Mouse (Mus musculus): ENCODE results near the gene Slco1a5.
"Not testable (repeated sequence)": the region's sequence is repeated elsewhere in the genome, so short reads cannot be mapped to it uniquely, and the experiment has no call there.

Slco1a5 gene

DNA sequence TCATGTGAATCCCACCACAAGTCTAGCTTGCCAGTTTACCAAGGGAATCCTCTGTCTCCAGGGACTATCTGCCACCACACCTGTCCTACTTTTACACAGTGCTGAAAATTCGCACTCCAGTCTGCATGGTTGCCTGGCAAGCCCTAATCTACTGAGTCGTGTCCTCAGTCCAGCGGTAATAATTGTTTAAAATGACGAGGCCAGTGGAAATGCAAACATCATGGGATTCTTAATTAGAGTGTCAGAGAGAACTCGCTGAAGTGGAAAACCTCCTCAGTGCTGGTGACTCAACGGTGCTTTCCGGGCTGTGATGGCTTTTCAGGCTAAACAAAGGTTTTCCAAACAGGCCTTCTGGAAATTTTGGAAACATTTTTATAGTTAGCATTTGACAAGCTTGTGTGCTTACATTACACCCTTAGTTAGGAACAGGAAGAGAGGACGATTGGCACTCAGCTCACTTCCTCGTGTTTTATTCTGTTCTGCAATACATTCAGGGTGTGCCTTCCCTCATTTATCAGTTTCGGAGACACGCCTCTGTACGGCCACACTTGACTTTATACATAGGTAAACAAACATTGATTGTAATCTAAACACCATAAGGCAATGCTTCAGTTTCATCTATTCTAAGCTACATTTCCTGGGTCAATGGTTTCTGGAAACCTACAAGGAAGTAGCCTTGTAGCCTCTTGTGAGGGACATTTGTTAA, 33.2 kb downstream of the Slco1a5 start:
- no peak for DNase-seq

DNA sequence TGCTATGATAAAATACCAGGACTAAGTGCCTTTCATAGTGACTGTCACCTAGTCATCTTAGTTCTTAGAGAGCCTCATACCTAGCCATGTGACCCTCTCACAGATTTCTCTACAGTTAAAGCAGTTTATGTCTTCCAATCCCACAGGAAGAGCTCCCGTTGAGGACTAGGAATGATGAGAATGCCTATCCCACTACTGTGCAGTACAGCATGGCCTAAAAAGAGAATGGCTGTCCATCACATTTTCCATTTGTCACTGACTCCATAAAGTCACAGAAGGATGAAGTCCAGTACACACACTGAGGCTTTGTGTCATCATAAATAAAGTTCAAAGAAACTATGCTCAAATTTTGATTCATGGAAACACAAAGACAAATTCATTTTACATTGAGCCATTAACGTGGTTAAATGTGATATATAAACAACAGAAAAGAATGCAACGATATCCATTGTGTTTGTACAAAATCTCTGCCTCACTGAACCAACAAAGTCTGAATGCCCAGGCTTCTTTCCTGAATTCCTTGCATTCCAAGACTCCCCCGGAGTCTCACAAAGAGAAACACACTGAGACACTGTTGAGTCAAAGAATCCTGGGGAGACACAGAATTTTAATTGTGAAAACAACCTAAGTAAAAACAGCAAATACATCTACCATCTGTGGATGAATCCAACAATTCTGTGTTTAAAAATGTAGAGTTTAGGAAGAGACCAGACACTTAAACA, 46.9 kb downstream of the Slco1a5 start:
- DNase-seq, result no peak

DNA sequence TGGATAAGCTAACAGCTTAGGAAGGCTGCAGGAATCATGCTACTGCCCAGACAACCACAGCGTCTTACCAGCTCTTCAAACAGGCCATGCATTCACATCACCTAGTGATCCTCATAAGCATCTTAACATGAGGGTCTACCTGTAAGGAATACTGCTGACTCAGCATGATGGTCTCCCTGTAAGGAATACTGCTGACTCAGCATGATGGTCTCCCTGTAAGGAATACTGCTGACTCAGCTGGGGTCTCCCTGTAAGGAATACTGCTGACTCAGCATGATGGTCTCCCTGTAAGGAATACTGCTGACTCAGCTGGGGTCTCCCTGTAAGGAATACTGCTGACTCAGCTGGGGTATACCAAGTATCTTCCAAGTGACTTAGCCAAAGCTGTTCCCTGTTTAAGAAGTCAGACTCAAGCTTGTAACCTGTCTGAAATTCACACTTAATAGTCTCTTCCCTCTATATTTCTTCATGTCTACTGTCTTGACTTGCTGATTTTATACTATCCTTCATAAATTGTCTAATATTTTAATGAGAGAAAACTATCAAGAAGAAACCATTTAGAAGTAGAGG, 72.0 kb downstream of the Slco1a5 start:
- DNase-seq, result not testable (repeated sequence)

DNA sequence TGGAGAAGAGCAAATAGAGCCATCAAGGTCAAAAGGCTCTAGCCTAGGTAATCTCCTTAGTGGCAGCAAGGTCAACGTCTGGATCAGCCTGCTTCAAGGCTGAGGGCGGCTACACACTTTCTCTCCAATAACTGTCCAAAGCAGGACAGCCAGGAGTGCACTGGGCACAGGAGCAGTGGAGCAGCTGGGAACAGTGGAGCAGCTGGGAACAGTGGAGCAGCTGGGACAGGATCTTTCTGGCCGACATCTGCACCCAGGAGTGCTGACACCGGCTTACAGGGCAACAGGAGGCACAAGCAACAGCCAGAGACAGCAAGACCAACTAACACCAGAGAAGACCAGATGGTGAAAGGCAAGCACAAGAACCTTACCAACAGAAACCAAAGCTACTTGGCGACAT, 77.7 kb downstream of the Slco1a5 start:
- DNase-seq, result no peak

DNA sequence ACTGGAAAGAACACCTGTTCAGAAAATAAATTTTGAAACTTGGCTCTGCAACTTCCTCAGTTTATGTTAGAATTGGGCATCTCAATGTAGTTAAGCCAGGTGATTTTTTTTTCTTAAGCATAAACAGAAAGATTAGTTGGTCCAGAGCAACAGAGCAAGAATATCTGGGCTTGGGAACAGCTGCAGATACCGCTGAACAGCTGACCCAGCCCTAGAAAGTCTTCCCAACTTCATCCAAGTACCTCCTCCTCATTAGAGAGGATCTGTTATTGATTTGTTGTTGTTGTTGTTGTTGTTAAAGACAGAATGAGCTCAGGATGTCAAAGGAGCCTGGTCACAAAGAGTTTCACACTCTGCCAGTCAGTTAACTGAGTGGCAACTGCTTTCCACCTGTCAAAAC, 83.3 kb downstream of the Slco1a5 start:
- no peak for DNase-seq

DNA sequence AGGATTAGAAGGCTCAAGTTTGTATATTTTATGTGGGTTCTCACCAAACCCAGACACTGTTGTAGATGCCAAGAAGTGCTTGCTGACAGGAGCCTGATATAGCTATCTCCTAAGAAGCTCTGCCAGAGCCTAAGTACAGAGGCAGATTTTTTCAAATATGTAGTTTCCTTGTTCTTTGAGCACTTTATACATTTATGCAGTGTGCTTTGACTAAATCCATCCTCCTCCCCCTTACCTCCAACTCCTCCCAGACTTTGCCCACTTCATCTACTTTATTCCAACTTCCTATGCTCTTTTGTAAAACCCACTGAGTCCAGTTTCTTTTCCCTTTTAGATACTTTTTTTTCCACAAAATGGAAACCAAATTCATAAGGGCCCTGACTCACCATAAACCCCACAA, 102.6 kb downstream of the Slco1a5 start:
- DNase-seq, result no peak

DNA sequence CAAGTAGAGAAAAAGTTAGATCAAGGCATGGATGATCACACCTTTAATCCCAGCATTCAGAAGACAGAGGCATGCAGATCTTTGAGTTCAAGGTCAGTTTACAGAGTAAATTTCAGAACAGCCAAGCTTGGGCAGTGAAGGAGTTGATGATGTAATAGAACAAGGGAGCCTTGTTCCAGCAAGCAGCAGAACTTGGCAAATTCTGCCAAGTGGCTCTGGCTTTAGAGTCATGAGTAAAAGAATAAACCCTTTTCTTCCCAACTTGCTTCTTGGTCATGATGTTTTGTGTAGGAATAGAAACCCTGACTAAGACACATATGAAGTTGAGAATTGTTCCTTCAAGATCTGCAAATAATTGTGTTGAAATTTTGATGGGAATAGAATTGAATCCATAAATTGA, 111.0 kb downstream of the Slco1a5 start:
- no peak for DNase-seq

DNA sequence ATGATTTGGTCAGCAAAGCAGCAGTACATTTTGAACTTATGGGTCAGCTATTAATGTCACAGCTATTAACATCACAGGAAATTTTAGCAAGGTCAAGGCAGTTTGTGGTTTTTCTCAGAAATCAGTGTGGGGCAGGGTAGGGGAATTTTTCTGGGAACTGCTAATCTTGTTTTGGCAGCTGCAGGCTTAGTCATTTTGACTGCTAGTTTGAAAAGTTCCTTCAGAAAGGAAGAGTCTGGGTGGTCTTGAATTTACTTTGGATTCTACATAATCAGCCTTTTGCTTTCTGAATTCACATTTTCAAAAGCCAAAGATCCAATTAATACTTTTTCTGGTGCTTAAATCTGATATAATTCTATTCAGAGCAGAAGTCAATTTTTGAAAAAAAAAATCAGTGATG, 113.0 kb downstream of the Slco1a5 start:
- no peak for DNase-seq

DNA sequence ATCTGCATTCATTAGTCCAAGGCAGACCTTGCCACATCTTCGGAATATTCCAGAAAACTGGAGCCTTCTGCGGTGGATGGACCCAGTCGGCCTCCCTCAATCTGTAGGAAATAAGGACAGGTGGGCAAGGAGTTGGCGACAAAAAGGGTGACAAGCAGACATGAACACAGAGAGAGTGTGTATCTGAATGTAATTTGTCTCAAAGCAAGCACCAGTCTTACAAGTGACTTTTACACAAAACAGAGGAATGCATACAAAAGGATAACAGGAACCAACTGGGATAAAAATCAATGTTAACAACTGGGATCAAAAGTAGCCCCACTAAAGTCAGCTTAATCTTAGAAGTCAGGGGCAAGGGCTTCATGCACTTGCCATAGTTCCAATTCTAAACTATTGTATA, 114.4 kb downstream of the Slco1a5 start, which contains the start of gene Slco1a6:
Gene Slco1a6 (minus strand): TSS at position 101 of the 400 bp plus-strand sequence.
- no peak for DNase-seq

DNA sequence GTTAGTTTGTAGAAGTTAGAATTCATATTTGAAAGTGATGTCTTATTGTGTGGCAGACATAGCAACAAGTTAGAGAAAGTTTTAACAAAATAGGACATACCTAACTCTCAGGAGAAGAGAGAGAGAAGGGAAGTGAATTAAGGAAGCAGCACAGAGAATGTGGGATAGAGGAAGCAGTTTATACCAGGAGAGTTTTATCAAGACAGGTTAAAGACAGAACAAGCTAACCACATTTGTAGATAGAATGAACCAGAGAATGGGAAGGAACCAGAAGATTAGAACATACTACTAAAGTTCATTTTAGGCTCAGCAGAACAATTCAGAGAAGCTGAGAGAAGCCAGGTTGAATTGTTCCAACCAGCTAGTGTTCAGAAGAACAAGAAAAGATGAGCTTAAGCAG, 122.3 kb downstream of the Slco1a5 start:
- no peak for DNase-seq

DNA sequence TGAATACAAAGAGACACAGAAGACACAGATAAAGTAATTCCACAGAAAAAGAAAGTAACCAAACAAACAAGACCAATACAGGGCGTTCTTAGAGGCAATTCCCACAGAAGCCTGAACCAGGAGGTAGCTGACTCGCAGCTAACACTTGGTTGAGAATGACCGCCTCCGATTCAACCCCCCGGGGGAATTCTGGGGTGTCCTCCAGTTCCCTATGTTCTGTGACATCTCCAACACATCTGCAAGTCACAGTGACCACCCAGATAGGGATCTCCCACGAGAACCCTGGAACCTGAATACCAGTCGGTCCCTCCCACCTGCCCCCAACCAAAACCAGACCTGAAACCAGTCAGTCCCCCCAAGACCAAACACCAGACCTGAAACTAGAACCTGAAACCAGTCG, 128.5 kb downstream of the Slco1a5 start:
- DNase-seq, result no peak

DNA sequence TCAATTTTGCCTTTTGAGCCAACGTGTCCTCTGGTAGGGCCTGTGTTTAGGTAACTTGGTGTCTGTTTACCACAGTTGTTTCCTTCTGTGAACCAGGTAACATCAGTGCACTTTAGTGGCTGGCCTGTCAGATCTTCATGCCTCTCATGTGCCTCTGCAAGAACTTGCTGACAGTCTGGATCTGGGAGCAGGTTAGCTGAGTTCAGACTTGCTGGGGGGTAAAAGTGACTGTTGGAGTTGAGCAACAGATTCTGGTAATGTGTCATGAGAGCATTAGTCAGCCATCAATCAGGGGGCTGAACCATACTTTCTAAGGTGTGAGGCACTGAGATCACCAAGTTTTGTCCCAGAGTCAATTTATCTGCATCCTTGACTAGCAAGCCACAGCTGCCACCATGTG, 130.8 kb downstream of the Slco1a5 start:
- DNase-seq, result peak; percentile 69

DNA sequence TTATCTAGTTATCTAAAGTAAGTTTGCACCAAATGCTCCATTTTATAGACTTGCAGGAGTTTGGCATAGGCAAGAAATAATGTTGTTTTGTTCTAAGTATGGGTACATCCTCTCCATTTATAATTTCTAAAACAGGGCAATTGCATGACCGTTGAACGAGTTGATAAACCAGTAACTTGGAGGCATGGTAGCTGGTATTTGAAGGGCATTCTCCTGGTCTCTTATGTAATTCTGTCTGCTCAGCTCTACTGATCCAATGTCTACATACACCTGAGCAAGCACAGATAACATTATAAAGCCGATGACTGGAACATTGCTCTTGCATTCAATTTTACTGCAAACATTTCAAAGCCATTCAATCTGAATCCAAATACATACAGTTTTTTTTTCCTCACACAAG, 135.4 kb downstream of the Slco1a5 start:
- peak; percentile 73 for DNase-seq

DNA sequence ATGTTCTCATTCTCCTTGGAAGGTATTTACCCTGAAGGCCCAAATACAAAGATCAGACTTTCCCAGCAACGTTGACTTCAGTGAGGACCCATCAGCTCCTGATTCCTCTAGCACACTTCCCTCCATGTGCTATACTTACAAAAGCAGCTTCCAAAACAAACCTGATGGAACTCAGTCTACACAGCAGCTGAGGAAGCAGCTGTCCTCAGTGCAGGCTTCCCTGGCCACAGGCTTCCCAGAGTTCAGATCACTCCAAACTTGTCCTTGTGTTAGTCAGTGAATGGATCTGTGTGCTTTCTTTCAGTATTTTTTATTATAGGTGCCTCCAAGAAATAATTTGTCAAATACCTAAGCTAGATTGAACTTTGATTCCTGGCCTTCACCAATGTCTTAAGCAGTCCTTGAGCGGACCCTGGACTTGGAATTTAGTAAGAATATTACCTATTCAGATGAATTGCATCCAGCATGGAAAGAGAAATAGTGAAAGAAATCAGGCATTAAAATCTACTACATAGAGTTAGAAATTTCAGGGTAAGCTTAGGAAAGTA, 136.8 kb downstream of the Slco1a5 start:
- DNase-seq, result peak; percentile 86

All from kidney, adult 9 months (tissue).